Mouse (Mus musculus): Measurements from ENCODE around the gene Rad9b. TPM values are rescaled to one million over a fixed set of nuclear protein-coding genes. Genes with fewer than 3 reads are reported as not detected.

Rad9b gene
- polyA plus RNA-seq, 1 experiment: 4.2 TPM

- peaks cover 31% of the 10 kb centered on the region for H3K4me1 ChIP-seq (ENCODE audit: control insufficient read depth, insufficient read depth, low read length)
- DNase-seq: peak; percentile 95
- TF ChIP-seq POLR2A (IDR thresholded peaks at IDR 0.05; ENCODE audit: low read depth, low read length) (no peak), CTCF (conservative IDR thresholded peaks at IDR 0.05; ENCODE audit: insufficient read depth, insufficient read length, low read depth, low read length) (no peak)
- under 1% methylated on average over 111 of the region's 114 CpGs for WGBS
- no peaks in the 10 kb centered on the region for H3K36me3 ChIP-seq (ENCODE audit: control insufficient read depth, insufficient read depth, low read length)
- peak within 1 kb of the TSS; percentile 97 for H3K4me3 ChIP-seq (ENCODE audit: insufficient read depth, low read depth, low read length)
- H3K27me3 ChIP-seq (replicated peaks; ENCODE audit: control insufficient read depth, insufficient read depth, low read length): no peaks in the 10 kb centered on the region
- H3K27ac ChIP-seq (ENCODE audit: insufficient read depth, low read depth, low read length): peak within 1 kb of the TSS; percentile 96
Observed at GRCm38 (mm10) chr5:122284183-122285028, 69.6 kb downstream of the Rad9b start, which contains the start of gene Pptc7. TSS of gene Pptc7 (plus strand) at chr5:122284365.

- H3K36me3 ChIP-seq (ENCODE audit: control insufficient read depth, insufficient read depth, low read length): no peaks in the 10 kb centered on the region
- H3K27me3 ChIP-seq (replicated peaks; ENCODE audit: control insufficient read depth, insufficient read depth, low read length): no peaks in the 10 kb centered on the region
- no peak for DNase-seq
- TF ChIP-seq POLR2A (IDR thresholded peaks at IDR 0.05; ENCODE audit: low read depth, low read length) (no peak), CTCF (conservative IDR thresholded peaks at IDR 0.05; ENCODE audit: insufficient read depth, insufficient read length, low read depth, low read length) (no peak)
- WGBS: 14% methylated on average over 2 of the region's 2 CpGs
- H3K4me1 ChIP-seq (ENCODE audit: control insufficient read depth, insufficient read depth, low read length): peaks cover 31% of the 10 kb centered on the region
- H3K4me3 ChIP-seq (ENCODE audit: insufficient read depth, low read depth, low read length): no peak overlapping the region
- peak overlapping the region; percentile 16; the same call in 1 of the 2 replicates for H3K27ac ChIP-seq (ENCODE audit: insufficient read depth, low read depth, low read length)
Observed at GRCm38 (mm10) chr5:122283828-122284182, 70.2 kb downstream of the Rad9b start.

DNA sequence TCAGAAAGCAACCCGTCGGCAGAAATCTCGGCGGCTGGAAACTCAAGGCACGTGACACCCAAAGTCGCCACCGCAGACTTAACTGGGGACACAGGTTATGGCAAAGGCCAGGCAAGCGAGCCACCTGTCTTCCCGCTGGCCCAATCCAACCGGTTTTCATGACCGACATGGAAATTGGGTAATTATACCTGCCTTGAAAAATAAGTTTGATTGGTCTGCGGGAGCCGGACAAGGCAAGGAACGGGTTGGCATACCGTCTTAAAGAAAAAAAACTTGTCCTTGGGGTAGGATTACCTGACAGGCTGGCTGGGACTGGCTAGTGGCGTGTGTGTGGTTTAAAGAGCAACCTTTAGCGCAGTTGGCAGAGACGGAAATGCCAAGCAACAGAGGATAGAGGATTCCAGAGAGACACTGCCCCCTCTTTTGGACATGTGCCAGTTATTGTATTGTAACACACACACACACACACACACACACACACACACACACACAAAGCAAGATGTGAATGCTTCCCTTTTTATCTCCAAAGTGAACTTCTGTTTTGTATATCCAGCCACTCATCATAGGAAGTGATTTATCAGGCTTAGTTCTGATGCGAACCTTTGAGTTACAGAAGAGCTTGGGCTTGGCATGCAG, 73.1 kb downstream of the Rad9b start:
- Histone ChIP-seq H3K4me3 (ENCODE audit: insufficient read depth, low read depth, low read length) (no peak overlapping the region), H3K27me3 (replicated peaks; ENCODE audit: control insufficient read depth, insufficient read depth, low read length) (no peaks in the 10 kb centered on the region), H3K4me1 (ENCODE audit: control insufficient read depth, insufficient read depth, low read length) (peaks cover 20% of the 10 kb centered on the region), H3K36me3 (ENCODE audit: control insufficient read depth, insufficient read depth, low read length) (no peaks in the 10 kb centered on the region), H3K27ac (ENCODE audit: insufficient read depth, low read depth, low read length) (peak overlapping the region; percentile 67)
- TF ChIP-seq POLR2A (IDR thresholded peaks at IDR 0.05; ENCODE audit: low read depth, low read length): no peak
- TF ChIP-seq CTCF (conservative IDR thresholded peaks at IDR 0.05; ENCODE audit: insufficient read depth, insufficient read length, low read depth, low read length): no peak
- WGBS: 14% methylated on average over 19 of the region's 19 CpGs
- peak; percentile 83 for DNase-seq

- TF ChIP-seq CTCF (conservative IDR thresholded peaks at IDR 0.05; ENCODE audit: insufficient read depth, insufficient read length, low read depth, low read length) (no peak), POLR2A (IDR thresholded peaks at IDR 0.05; ENCODE audit: low read depth, low read length) (no peak)
- Histone ChIP-seq H3K27me3 (replicated peaks; ENCODE audit: control insufficient read depth, insufficient read depth, low read length) (no peaks in the 10 kb centered on the region), H3K4me3 (ENCODE audit: insufficient read depth, low read depth, low read length) (no peak overlapping the region), H3K36me3 (ENCODE audit: control insufficient read depth, insufficient read depth, low read length) (no peaks in the 10 kb centered on the region), H3K4me1 (ENCODE audit: control insufficient read depth, insufficient read depth, low read length) (peaks cover 20% of the 10 kb centered on the region), H3K27ac (ENCODE audit: insufficient read depth, low read depth, low read length) (peak overlapping the region; percentile 67)
- DNase-seq: no peak
- 14% methylated on average over 6 of the region's 6 CpGs for WGBS
Observed at GRCm38 (mm10) chr5:122280422-122280826, 73.6 kb downstream of the Rad9b start.

DNA sequence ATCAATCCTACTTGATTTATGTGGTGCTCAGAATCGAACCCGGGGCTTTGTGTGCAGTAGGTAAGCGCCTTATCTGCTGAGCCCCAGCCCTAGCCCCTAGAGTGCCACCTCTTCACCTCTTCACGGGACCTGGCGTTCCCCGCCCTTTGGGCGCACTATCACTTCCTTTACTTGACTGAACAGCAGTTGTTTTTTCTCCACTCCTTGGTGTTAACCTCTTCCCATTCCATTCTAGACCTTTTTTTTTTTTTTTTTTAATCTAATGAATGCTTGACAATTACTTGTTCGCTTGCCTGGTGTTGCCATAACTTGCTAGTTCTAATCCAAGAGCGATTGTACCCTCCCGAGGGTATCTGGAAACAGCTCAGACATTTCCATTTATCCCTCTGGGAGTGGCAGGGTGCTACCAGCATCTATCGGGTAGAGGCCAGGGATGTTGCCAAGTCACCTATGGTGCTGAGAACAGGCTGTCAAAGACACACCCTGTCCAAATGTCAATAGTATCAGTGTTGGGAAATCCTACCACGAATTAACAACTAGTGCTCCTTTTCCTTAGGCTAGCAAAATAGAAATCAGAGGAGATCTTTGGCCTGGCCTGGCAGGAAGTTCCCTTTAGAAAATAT, 74.1 kb downstream of the Rad9b start:
- peak overlapping the region; percentile 67 for H3K27ac ChIP-seq (ENCODE audit: insufficient read depth, low read depth, low read length)
- no peak for DNase-seq
- H3K27me3 ChIP-seq (replicated peaks; ENCODE audit: control insufficient read depth, insufficient read depth, low read length): no peaks in the 10 kb centered on the region
- 64% methylated on average over 12 of the region's 12 CpGs for WGBS
- no peak overlapping the region for H3K4me3 ChIP-seq (ENCODE audit: insufficient read depth, low read depth, low read length)
- TF ChIP-seq CTCF (conservative IDR thresholded peaks at IDR 0.05; ENCODE audit: insufficient read depth, insufficient read length, low read depth, low read length) (no peak), POLR2A (IDR thresholded peaks at IDR 0.05; ENCODE audit: low read depth, low read length) (no peak)
- H3K36me3 ChIP-seq (ENCODE audit: control insufficient read depth, insufficient read depth, low read length): no peaks in the 10 kb centered on the region
- peaks cover 20% of the 10 kb centered on the region for H3K4me1 ChIP-seq (ENCODE audit: control insufficient read depth, insufficient read depth, low read length)

DNA sequence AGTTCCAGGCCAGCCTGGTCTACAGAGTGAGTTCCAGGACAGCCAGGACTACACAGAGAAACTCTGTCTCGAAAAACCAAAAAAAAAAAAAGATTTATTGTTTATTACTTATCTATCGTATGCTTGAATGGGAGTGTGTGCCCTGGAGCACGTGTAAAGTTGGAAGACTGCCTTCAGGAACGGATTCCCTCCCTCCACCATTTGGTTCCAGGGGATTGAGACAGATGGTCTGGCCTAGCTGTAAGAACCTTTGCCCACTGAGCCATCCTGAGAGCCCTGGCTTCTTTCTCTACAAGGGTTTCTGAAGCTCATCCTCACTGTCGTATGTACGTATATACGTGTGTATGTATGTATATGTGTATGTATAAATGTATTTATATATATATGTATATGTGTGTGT, 75.1 kb downstream of the Rad9b start:
- no peak overlapping the region for H3K4me3 ChIP-seq (ENCODE audit: insufficient read depth, low read depth, low read length)
- H3K27me3 ChIP-seq (replicated peaks; ENCODE audit: control insufficient read depth, insufficient read depth, low read length): no peaks in the 10 kb centered on the region
- TF ChIP-seq CTCF (conservative IDR thresholded peaks at IDR 0.05; ENCODE audit: insufficient read depth, insufficient read length, low read depth, low read length) (no peak), POLR2A (IDR thresholded peaks at IDR 0.05; ENCODE audit: low read depth, low read length) (no peak)
- WGBS: 85% methylated on average over 7 of the region's 7 CpGs
- H3K4me1 ChIP-seq (ENCODE audit: control insufficient read depth, insufficient read depth, low read length): peaks cover 19% of the 10 kb centered on the region
- no peak overlapping the region for H3K27ac ChIP-seq (ENCODE audit: insufficient read depth, low read depth, low read length)
- H3K36me3 ChIP-seq (ENCODE audit: control insufficient read depth, insufficient read depth, low read length): no peaks in the 10 kb centered on the region
- no peak for DNase-seq

GRCm38 (mm10) chr5:122274785-122275184, 79.2 kb downstream of the Rad9b start:
- Histone ChIP-seq H3K36me3 (ENCODE audit: control insufficient read depth, insufficient read depth, low read length) (no peaks in the 10 kb centered on the region), H3K4me1 (ENCODE audit: control insufficient read depth, insufficient read depth, low read length) (0 out of 2 replicates have a peak, but pooled peaks cover under 1% of the 10 kb centered on the region), H3K27me3 (replicated peaks; ENCODE audit: control insufficient read depth, insufficient read depth, low read length) (no peaks in the 10 kb centered on the region), H3K4me3 (ENCODE audit: insufficient read depth, low read depth, low read length) (no peak overlapping the region), H3K27ac (ENCODE audit: insufficient read depth, low read depth, low read length) (no peak overlapping the region)
- DNase-seq: peak; percentile 87
- TF ChIP-seq POLR2A (IDR thresholded peaks at IDR 0.05; ENCODE audit: low read depth, low read length): no peak
- TF ChIP-seq CTCF (conservative IDR thresholded peaks at IDR 0.05; ENCODE audit: insufficient read depth, insufficient read length, low read depth, low read length): no peak
- WGBS: 26% methylated on average over 5 of the region's 5 CpGs

Other genes starting within 250 kb of the Rad9b start
- 0.09 and 0.14 TPM in 2 replicates for gene Ccdc63, start 213.4 kb downstream of the Rad9b start, polyA plus RNA-seq (2012; rRNA removed)
- gene Ppp1cc, start 196.0 kb downstream of the Rad9b start, polyA plus RNA-seq (2012; rRNA removed): 75.8 and 91.5 TPM in 2 replicates
- gene Hvcn1, start 147.4 kb downstream of the Rad9b start, polyA plus RNA-seq (2012; rRNA removed): 6.4 and 13.1 TPM in 2 replicates
- gene Tctn1, start 89.8 kb downstream of the Rad9b start, polyA plus RNA-seq (2012; rRNA removed): 18.2 and 23.2 TPM in 2 replicates
- gene Pptc7, start 69.9 kb downstream of the Rad9b start, polyA plus RNA-seq (2012; rRNA removed): 28.8 and 31.7 TPM in 2 replicates
- 111 and 133 TPM in 2 replicates for gene Vps29, start 136 bp upstream of the Rad9b start, polyA plus RNA-seq (2012; rRNA removed)
- 28.2 and 28.8 TPM in 2 replicates for gene Gpn3, start 17.6 kb upstream of the Rad9b start, polyA plus RNA-seq (2012; rRNA removed)
- gene Fam216a, start 18.1 kb upstream of the Rad9b start, polyA plus RNA-seq (2012; rRNA removed): 20.7 and 20.8 TPM in 2 replicates
- 141 and 195 TPM in 2 replicates for gene Arpc3, start 37.6 kb upstream of the Rad9b start, polyA plus RNA-seq (2012; rRNA removed)
- 30.3 and 33.5 TPM in 2 replicates for gene Anapc7, start 67.5 kb upstream of the Rad9b start, polyA plus RNA-seq (2012; rRNA removed)
- gene Atp2a2, start 148.0 kb upstream of the Rad9b start, polyA plus RNA-seq (2012; rRNA removed): 94.2 and 96.2 TPM in 2 replicates

Measured in kidney, adult 2 months (tissue).